Mouse (Mus musculus): ENCODE data around the gene Ntrk3. TPM values are rescaled to one million over a fixed set of nuclear protein-coding genes. Genes with fewer than 3 reads are reported as not detected.

Gene Ntrk3
- polyA plus RNA-seq, 1 experiment from 2014 or later: 37.4 TPM

DNA sequence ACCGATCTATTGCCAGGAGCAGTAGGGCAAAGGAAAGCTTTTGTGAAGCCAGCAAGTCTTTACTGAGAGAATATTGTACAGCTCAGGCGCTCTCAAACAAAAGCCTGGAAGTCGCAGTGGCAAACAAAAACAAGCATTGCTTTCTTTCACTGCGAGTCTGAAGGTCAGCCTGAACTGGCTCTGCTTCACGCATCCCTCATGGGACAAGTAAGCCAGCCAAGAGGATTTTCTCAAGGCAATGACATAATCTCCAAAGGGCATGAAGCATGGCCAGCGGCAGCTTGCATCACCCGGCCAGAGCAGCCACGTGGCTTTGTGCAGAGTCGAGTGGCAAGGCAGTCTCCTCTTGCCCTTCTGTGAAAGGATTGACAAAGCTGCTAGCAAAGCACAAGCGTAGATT is 79.8 kb downstream of the Ntrk3 start:
- Histone ChIP-seq H3K4me2 (ENCODE audit: low read length) (no peak overlapping the region), H3K36me3 (ENCODE audit: control insufficient read depth, insufficient read depth) (no peaks in the 10 kb centered on the region)
- WGBS: 44% methylated on average over 10 of the region's 10 CpGs

DNA sequence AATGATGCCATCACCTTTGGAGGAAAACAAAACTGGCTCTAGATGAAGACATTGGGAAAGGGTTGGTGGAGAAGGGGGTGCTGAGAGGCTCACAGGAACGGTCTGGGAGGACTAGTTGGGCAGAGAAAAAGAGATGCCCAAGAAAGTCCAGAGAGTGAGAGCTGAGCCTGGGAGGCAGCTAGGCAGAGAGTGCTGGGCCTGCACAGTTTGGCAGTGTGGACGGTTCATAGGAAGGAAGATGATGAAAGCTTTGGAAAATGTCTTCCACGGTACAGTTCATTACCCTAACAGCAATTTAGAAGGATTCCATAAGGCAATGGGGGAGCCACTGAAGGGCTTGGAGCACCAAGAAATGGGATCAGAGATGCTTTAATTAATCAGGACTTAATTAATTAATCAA is 81.6 kb downstream of the Ntrk3 start:
- WGBS: 37% methylated on average over 3 of the region's 3 CpGs
- H3K4me1 ChIP-seq (replicated peaks; ENCODE audit: control insufficient read depth, insufficient read depth, low read length): no peaks in the 10 kb centered on the region
- no peak for ATAC-seq
- no peak overlapping the region for H3K4me3 ChIP-seq (replicated peaks; ENCODE audit: low read length)
- no peaks in the 10 kb centered on the region for H3K27me3 ChIP-seq (replicated peaks; ENCODE audit: control insufficient read depth, insufficient read depth, low read length)
- no peak overlapping the region for H3K9ac ChIP-seq (replicated peaks; ENCODE audit: low read depth, low read length)
- H3K27ac ChIP-seq (ENCODE audit: low read length): no peak overlapping the region
- no peak overlapping the region for H3K4me2 ChIP-seq (ENCODE audit: low read length)
- no peaks in the 10 kb centered on the region for H3K9me3 ChIP-seq (ENCODE audit: control insufficient read depth, low read length)
- H3K36me3 ChIP-seq (ENCODE audit: control insufficient read depth, insufficient read depth): no peaks in the 10 kb centered on the region

More for the DNA sequence above, 79.8 kb downstream of the Ntrk3 start:
- Histone ChIP-seq H3K27me3 (replicated peaks; ENCODE audit: control insufficient read depth, insufficient read depth, low read length) (no peaks in the 10 kb centered on the region), H3K9ac (replicated peaks; ENCODE audit: low read depth, low read length) (no peak overlapping the region), H3K4me3 (replicated peaks; ENCODE audit: low read length) (no peak overlapping the region), H3K27ac (ENCODE audit: low read length) (no peak overlapping the region), H3K4me1 (replicated peaks; ENCODE audit: control insufficient read depth, insufficient read depth, low read length) (no peaks in the 10 kb centered on the region), H3K9me3 (ENCODE audit: control insufficient read depth, low read length) (no peaks in the 10 kb centered on the region)
- ATAC-seq: no peak

DNA sequence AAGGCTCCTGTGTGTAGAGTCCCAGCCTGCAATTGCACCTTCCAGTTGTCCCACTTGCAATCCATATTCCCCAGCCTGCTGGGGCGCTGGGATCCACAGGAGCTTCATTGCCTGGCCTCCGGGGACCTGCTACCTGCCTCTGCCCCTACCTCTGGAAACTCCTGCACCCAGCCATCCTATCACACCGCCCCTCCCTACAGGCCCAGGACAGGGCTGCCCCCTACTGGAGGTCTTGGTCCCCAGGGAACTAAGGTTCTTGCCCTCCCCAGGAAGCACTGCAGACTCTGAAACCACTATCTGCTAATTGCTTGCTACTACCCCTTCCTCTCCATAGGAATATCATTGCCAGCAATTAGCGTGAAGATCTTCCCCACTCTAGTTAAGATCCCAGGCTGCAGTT is 84.1 kb downstream of the Ntrk3 start:
- Histone ChIP-seq H3K4me3 (replicated peaks; ENCODE audit: low read length) (no peak overlapping the region), H3K27ac (ENCODE audit: low read length) (no peak overlapping the region), H3K9me3 (ENCODE audit: control insufficient read depth, low read length) (no peaks in the 10 kb centered on the region), H3K27me3 (replicated peaks; ENCODE audit: control insufficient read depth, insufficient read depth, low read length) (no peaks in the 10 kb centered on the region), H3K36me3 (ENCODE audit: control insufficient read depth, insufficient read depth) (no peaks in the 10 kb centered on the region), H3K4me2 (ENCODE audit: low read length) (no peak overlapping the region), H3K4me1 (replicated peaks; ENCODE audit: control insufficient read depth, insufficient read depth, low read length) (no peaks in the 10 kb centered on the region), H3K9ac (replicated peaks; ENCODE audit: low read depth, low read length) (no peak overlapping the region)
- no peak for ATAC-seq
- 39% methylated on average over 4 of the region's 4 CpGs for WGBS

DNA sequence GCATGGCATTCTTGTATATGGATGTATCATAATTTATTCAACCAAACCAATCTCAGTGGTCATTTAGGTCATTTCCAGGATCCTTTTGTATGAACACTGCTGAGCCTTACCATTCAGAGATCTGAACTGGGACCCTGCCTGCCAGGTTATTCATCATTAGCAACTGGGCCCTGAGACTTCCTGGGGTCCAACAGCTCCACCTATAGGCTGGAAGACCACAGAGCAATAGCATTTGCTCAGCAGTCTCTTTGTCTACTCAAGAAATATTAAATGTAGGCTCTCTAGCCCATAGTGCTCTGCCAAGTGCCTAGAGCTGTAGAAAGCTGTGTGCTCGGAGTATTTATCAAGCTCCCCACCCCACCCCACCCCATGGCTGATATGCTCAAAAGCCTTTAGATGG is 85.5 kb downstream of the Ntrk3 start:
- H3K4me3 ChIP-seq (replicated peaks; ENCODE audit: low read length): no peak overlapping the region
- H3K27ac ChIP-seq (ENCODE audit: low read length): no peak overlapping the region
- ATAC-seq: no peak
- H3K27me3 ChIP-seq (replicated peaks; ENCODE audit: control insufficient read depth, insufficient read depth, low read length): no peaks in the 10 kb centered on the region
- no peaks in the 10 kb centered on the region for H3K36me3 ChIP-seq (ENCODE audit: control insufficient read depth, insufficient read depth)
- no peaks in the 10 kb centered on the region for H3K4me1 ChIP-seq (replicated peaks; ENCODE audit: control insufficient read depth, insufficient read depth, low read length)
- H3K9me3 ChIP-seq (ENCODE audit: control insufficient read depth, low read length): no peaks in the 10 kb centered on the region
- WGBS: 77% methylated on average over 1 of the region's 1 CpGs
- no peak overlapping the region for H3K9ac ChIP-seq (replicated peaks; ENCODE audit: low read depth, low read length)
- H3K4me2 ChIP-seq (ENCODE audit: low read length): no peak overlapping the region

DNA sequence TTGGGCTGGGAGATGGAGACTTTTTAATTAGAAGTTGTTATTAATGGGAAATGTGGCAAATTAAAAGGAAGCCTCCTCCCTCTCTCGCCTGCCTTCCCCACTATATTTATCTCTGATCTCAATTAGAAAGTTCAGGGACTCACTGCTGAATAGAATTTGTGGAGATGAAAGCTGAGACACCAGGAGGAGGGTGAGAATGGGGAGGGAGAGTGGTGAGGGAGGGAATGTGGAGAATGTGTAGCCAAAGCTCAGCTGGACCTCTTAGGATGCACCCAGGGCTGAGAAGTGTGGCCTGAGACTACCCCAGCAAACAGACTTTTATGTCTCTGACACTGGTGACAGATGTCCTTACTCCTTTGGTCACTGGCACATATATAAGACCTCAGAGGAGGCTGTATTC is 86.3 kb downstream of the Ntrk3 start:
- H3K27ac ChIP-seq (ENCODE audit: low read length): no peak overlapping the region
- no peak overlapping the region for H3K9ac ChIP-seq (replicated peaks; ENCODE audit: low read depth, low read length)
- no peaks in the 10 kb centered on the region for H3K9me3 ChIP-seq (ENCODE audit: control insufficient read depth, low read length)
- no peak for ATAC-seq
- no peak overlapping the region for H3K4me2 ChIP-seq (ENCODE audit: low read length)
- no peaks in the 10 kb centered on the region for H3K4me1 ChIP-seq (replicated peaks; ENCODE audit: control insufficient read depth, insufficient read depth, low read length)
- no peaks in the 10 kb centered on the region for H3K27me3 ChIP-seq (replicated peaks; ENCODE audit: control insufficient read depth, insufficient read depth, low read length)
- WGBS: 28% methylated on average over 1 of the region's 1 CpGs
- H3K4me3 ChIP-seq (replicated peaks; ENCODE audit: low read length): no peak overlapping the region
- no peaks in the 10 kb centered on the region for H3K36me3 ChIP-seq (ENCODE audit: control insufficient read depth, insufficient read depth)

DNA sequence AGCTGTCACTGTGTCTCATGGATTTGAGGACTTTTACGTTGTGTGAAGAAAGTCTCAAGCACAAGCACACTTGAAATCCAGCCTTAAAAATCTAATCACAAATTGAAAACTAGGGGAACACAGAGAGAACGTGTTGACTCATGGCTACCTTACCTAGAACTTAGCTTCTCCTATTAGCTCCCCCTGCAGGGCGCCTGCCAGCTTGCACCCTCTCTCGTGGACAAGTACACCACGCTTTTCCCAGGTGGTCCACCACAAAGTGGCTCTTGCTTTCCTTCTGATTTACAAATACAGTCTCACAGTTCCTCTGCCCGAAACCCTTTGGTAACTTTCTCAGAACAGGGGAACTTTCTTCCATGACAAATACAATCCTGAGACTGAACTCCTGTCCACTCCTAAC is 94.1 kb downstream of the Ntrk3 start:
- no peaks in the 10 kb centered on the region for H3K9me3 ChIP-seq (ENCODE audit: control insufficient read depth, low read length)
- H3K4me1 ChIP-seq (replicated peaks; ENCODE audit: control insufficient read depth, insufficient read depth, low read length): no peaks in the 10 kb centered on the region
- H3K36me3 ChIP-seq (ENCODE audit: control insufficient read depth, insufficient read depth): no peaks in the 10 kb centered on the region
- no peak overlapping the region for H3K9ac ChIP-seq (replicated peaks; ENCODE audit: low read depth, low read length)
- no peak for ATAC-seq
- H3K4me2 ChIP-seq (ENCODE audit: low read length): no peak overlapping the region
- H3K27me3 ChIP-seq (replicated peaks; ENCODE audit: control insufficient read depth, insufficient read depth, low read length): no peaks in the 10 kb centered on the region
- H3K4me3 ChIP-seq (replicated peaks; ENCODE audit: low read length): no peak overlapping the region
- no peak overlapping the region for H3K27ac ChIP-seq (ENCODE audit: low read length)
- WGBS: 55% methylated on average over 6 of the region's 6 CpGs

DNA sequence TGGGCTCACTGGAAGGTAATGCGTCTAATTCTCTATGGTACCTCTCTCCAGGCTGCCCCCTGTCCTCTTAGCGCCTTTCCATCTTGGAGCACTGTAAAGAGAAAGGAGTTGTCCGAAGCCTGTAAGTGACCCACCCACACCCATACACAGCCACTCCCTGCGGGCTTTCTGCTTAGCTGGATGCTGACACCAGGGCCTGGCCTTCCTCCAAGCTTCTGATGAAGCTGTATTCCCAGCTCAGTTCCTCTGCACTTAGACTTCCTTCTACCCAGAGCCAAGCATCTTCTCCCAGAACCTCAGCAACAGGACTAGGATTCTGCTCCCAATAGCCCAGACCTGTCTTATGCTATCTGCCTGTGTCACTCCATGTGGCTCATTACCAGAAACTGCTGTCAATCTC is 114.1 kb downstream of the Ntrk3 start:
- WGBS: 61% methylated on average over 4 of the region's 4 CpGs
- Histone ChIP-seq H3K9ac (replicated peaks; ENCODE audit: low read depth, low read length) (no peak overlapping the region), H3K4me2 (ENCODE audit: low read length) (no peak overlapping the region), H3K36me3 (ENCODE audit: control insufficient read depth, insufficient read depth) (no peaks in the 10 kb centered on the region), H3K9me3 (ENCODE audit: control insufficient read depth, low read length) (no peaks in the 10 kb centered on the region), H3K4me3 (replicated peaks; ENCODE audit: low read length) (no peak overlapping the region), H3K27ac (ENCODE audit: low read length) (no peak overlapping the region), H3K4me1 (replicated peaks; ENCODE audit: control insufficient read depth, insufficient read depth, low read length) (peaks cover 12% of the 10 kb centered on the region), H3K27me3 (replicated peaks; ENCODE audit: control insufficient read depth, insufficient read depth, low read length) (no peaks in the 10 kb centered on the region)
- no peak for ATAC-seq

DNA sequence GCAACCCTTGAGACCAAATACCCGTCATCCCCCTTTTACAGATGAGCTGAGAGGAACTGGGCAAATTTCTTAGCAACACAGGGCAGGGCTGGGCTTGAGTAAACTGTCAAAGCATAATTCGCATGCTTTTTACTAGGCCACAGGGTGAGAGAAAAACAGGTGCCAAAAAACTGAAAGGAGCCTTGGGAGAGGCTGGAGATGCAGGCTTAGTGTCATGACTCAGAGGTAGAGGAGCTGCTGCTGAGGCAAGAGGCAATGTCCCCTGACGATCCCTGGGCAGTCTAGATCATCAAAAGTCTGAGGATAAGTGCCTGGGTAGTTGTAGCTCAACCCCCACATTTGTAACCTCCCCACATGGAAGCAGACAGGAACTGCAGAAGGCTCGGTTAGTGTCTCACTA is 116.7 kb downstream of the Ntrk3 start:
- H3K4me3 ChIP-seq (replicated peaks; ENCODE audit: low read length): no peak overlapping the region
- no peak overlapping the region for H3K27ac ChIP-seq (ENCODE audit: low read length)
- WGBS: 53% methylated on average over 4 of the region's 4 CpGs
- H3K9me3 ChIP-seq (ENCODE audit: control insufficient read depth, low read length): no peaks in the 10 kb centered on the region
- no peaks in the 10 kb centered on the region for H3K27me3 ChIP-seq (replicated peaks; ENCODE audit: control insufficient read depth, insufficient read depth, low read length)
- H3K36me3 ChIP-seq (ENCODE audit: control insufficient read depth, insufficient read depth): no peaks in the 10 kb centered on the region
- no peak for ATAC-seq
- H3K4me1 ChIP-seq (replicated peaks; ENCODE audit: control insufficient read depth, insufficient read depth, low read length): peaks cover 12% of the 10 kb centered on the region
- H3K9ac ChIP-seq (replicated peaks; ENCODE audit: low read depth, low read length): no peak overlapping the region
- H3K4me2 ChIP-seq (ENCODE audit: low read length): no peak overlapping the region

DNA sequence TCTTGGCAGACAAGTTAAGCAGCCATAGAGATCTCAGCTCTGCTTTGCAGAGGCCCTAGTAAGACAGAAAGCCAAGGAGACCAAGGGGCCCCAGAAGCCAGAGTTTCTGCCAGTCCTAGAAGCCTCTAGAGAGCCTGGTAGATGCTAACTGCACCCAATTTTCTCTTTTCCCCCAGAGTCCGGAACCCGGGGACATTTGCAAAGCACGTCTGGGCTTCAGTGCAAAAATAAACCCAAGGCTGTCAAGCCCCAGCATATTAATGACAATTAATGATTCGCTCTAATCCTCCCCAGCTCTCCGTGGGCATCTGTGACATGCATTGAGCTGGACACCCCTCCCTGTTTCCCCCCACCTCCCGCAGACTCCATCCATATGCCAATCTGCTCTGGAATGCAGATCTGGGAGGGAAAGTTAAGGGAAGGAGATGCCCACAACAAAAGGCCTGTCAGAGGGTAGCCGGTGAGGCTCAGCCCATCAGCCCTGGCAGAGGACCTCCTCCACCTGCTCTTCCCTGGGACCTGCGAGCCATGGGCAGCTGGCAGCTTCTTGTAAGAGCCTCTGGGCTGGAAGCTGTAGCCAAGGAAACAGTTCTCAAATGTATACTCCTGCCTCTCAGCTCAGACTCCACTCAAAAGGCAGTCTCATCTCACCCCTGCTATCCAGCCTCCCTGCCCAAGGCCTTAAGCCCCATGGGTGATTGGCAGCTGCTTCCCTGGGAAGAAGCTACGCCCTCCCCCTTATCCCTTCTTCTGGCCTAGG is 117.8 kb downstream of the Ntrk3 start:
- no peaks in the 10 kb centered on the region for H3K36me3 ChIP-seq (ENCODE audit: control insufficient read depth, insufficient read depth)
- H3K9me3 ChIP-seq (ENCODE audit: control insufficient read depth, low read length): no peaks in the 10 kb centered on the region
- H3K4me2 ChIP-seq (ENCODE audit: low read length): no peak overlapping the region
- 13% methylated on average over 9 of the region's 9 CpGs for WGBS
- H3K9ac ChIP-seq (replicated peaks; ENCODE audit: low read depth, low read length): no peak overlapping the region
- H3K27ac ChIP-seq (ENCODE audit: low read length): no peak overlapping the region
- ATAC-seq: peak; percentile 73
- peaks cover 12% of the 10 kb centered on the region for H3K4me1 ChIP-seq (replicated peaks; ENCODE audit: control insufficient read depth, insufficient read depth, low read length)
- H3K27me3 ChIP-seq (replicated peaks; ENCODE audit: control insufficient read depth, insufficient read depth, low read length): no peaks in the 10 kb centered on the region
- no peak overlapping the region for H3K4me3 ChIP-seq (replicated peaks; ENCODE audit: low read length)

All from forebrain, embryonic 16.5 days (tissue).